Mouse (Mus musculus) liver, postnatal 0 days (tissue): Measurements from ENCODE around the gene Gm20388.

Experiments used
- CTCF ChIP-seq: sonication (generic); IDR thresholded peaks from 2 replicates; pipeline ENCODE4 v1.5.1; 2016; ENCODE audit warnings: antibody characterized with exemption, low read depth
- EP300 ChIP-seq: IDR thresholded peaks from 2 replicates; pipeline ENCODE4 v1.6.1; 2016; ENCODE audit warnings: antibody characterized with exemption, low read depth, mild to moderate bottlenecking

DNA sequence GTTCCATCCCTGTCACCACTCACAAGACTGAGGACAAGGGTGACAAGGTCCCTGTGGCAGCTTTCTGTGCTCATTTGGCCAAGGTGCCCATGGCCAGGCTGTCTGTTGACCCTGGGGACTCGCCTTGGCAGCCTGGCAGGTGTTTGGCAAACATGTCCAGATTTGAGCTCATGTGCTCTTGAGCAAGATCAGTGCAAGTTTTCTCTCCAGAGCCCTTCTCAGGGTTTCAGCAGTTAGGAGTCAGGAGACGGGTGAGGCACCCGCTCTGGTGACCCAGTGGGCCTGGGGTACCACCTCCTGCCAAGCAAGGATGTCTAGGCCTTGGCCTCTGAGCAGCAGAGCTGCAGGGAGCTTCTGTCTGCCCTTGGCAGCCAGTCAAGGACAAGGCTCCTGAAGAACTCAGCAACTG, 2223.5 kb downstream of the Gm20388 start:
- TF ChIP-seq EP300 (no peak), CTCF (no peak)
